Mouse (Mus musculus): ENCODE measurements around the gene Ddt.
A peak's percentile ranks its signal among the peaks of the same experiment; 100 is the strongest.

The Ddt gene

DNA sequence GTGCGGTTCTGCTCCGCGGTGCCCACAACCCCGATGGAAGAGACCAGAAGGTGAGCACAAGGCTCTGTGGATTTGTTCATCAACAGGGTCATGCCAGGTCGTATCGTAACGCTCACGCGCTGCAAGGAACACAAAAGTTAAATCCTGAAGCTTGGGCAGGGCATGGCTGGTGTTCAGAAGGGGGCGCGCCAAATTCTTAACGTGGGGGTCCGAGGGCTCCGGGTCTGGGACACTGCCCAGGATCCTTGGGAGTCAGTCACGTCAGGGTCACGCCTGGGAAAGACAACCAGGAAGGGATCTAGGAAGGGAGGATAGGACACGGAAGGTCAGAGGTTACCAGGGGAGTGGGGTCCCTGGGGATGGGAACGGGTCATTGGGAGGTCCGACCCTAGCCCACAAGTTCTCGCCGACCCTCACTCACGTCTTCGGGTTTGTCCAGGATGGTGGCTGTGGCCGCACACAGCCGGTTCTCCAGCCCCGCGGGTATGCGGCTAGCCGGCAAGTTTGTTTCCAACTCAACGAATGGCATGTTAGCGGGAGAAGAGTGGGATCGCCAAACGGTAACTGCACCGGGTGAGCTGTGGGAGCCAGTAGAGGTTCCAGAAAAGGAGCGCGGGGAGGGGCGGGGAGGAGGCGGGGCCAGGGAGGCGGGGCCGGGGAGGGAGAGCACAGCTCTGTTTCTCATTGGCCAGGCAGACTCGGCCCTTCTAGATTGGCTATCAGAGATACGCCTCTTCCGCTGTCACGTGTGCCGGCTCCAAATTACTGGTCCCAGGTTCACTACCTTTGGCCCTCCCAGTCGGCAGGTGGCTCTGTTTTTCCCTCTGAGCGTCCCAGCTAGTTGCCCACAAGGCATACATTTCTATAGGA is at the start of gene Ddt:
Gene Ddt (minus strand): TSS at position 620 of the 870 bp plus-strand sequence.
- DNase-seq (ENCODE audit: low read depth, low spot score) = peak; percentile 79

GRCm38 (mm10) chr10:75822443-75822842 is 49.2 kb upstream of the Ddt start, which contains the start of gene Gstt4:
Gene Gstt4, minus strand, starts transcription at chr10:75822543.
- no peak for DNase-seq (ENCODE audit: low read depth, low spot score)

DNA sequence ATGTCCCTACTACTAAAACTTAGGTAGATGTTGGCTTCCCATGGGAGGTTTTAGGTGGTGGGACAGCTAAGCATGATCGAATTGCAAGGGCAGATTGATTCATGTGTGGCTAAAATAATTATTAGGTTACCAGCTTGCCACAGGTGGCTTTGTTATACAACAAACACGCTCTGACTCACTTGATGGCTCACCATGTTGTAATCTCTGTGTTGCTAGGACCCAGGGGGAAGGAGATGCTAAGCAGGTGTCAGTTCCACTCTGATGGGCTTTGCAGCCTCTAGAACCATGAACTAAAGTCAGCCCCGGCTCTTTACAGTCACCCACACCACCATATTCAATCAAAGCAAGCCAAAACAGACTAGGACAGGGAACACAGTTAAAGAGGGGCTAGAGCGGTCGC is 46.7 kb upstream of the Ddt start:
- DNase-seq (ENCODE audit: low read depth, low spot score) = no peak

DNA sequence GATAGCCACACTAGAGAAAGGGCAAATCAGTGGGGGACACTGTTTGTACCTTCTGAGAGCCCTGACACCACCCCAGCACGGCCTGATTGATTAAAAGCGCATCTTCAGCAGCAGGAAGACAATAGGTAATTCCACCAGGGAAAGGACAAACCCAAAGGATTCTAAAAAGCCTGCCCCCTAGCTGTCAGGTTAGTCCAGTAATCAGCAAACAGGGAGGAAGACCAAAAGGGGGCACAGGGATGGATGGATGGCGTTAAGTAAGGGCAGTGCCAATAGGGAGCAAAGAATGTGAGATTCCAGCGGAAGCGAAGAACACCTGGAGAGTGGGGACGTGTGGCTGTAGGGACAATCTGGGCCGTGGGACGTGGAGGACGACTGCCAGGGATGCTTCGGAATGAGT is 45.4 kb upstream of the Ddt start:
- no peak for DNase-seq (ENCODE audit: low read depth, low spot score)

DNA sequence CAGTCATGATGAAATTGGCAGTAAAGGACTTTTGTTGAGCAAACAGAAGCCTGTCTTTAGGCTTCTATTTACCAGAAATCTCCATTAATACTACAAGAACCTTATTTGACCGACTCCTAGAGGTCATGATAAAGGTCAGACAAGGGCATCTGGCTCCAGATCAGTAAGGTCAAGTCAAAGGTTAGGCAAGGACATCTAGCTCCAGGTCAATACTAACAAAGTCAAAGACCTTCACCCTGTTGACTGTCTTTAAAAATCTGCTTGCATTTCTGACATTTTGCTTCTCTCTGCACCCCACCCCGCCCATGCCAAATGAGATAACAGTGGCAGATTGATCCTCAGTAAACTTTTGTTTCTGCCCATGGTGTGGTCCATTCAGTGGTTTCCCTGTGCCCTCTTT is 31.0 kb upstream of the Ddt start:
- DNase-seq (ENCODE audit: low read depth, low spot score) = no peak

DNA sequence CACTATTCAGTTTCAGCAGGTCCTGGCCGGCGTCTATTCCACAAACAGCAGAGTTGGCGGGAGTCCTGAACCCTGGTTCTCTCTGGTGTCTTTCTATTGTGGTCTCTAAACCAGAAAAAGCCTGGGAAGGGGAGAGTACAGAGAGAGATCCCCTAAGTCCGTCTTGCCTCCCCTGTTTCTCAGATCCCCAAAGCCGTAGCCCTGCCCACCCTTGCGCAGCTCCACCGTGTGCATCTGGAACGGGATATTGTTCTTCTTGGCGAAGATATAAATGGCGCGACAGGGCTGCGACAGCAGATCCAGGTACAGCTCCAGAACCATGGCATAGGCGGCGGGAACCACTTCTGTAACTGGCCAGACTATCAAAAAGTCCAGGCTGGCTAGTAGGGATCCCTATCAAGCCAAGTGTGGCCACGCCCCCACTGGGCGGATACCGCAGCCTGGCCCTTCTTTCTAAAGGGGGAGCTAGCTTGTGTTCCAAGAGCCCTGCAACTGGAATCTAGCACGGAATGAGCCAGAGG is 25.0 kb upstream of the Ddt start, which contains the start of gene Gstt1:
Gene Gstt1 (minus strand): TSS at position 409 of the 521 bp plus-strand sequence.
- DNase-seq (ENCODE audit: low read depth, low spot score) = peak; percentile 31

- no peak for DNase-seq (ENCODE audit: low read depth, low spot score)
Observed at GRCm38 (mm10) chr10:75797619-75798175, 24.5 kb upstream of the Ddt start.

- no peak for DNase-seq (ENCODE audit: low read depth, low spot score)
Observed at GRCm38 (mm10) chr10:75796731-75797516, 23.7 kb upstream of the Ddt start.

DNA sequence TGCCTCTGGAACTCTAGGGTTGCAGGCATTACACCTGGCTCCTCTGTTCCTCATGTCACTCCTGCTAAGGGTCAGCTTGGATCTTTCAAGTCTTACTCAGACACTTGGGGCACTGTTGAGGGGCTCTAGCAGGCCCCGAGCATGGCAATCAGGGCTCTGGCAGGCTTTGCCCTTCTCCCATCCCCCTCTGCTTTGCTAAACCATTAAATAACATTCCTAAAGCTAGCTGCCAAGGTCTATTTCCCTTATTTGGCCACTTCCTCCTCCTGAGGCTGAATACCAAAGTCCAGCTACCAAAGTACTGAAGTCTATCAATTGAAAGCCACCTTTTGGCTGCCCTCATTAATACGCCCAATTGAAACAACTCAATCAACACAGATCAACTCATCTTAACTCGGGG is 21.7 kb upstream of the Ddt start:
- no peak for DNase-seq (ENCODE audit: low read depth, low spot score)

DNA sequence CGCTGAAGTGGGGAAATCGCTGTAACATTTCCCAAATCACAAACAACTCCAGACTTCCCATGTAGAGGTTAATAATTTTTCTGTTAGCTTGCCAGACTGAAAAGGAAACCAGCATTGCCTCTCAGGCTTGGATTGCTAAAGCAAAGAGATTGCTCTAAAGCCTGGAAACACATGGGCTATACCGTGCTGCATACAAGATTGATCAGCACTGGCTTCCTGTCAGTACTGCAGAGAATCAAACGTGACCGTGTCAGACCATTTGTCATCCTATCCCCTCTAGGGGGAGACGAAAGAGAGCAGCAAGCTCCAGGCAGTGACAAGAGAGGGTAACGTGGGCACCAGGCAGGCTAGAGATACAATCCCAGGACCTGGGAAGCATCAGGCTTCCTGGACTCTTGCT is 17.6 kb upstream of the Ddt start:
- no peak for DNase-seq (ENCODE audit: low read depth, low spot score)

DNA sequence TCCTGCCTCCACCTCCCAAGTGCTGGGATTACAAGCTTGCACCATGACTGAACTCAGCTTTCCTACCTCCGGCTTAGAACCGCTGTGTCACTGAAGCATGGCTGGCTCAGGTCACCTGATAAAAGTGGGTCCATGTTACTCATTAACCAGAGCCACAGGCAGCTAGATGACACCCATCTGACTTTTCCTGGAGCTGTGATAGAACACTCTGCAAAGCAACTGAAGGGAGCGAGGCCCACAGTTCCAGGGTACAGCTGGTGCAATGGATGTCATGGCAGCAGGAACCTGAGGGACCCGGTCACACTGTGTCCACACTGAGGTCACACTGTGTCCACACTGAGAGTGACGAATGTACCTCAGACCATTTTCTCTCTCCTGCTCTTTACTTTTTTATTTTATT is 16.6 kb upstream of the Ddt start:
- no peak for DNase-seq (ENCODE audit: low read depth, low spot score)

GRCm38 (mm10) chr10:75789081-75789735 is 16.0 kb upstream of the Ddt start:
- no peak for DNase-seq (ENCODE audit: low read depth, low spot score)

DNA sequence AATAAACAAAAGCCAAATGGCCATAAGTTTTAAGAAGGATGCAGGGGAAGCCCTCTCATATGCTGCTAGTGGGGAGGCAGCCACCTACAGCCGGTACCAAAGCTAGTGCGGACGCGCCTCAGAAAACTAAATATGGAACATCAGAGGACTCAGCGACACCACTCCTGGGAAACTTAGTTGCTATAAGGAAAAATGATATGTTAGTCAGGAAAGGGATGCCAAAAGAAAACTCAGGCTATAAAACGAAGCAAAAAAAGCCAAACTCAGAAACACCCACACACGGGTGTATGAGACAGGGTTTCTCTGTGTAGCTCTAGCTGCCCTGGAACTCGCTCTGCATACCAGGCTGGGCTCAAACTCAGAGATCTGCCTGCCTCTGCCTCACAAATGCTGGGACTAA is 15.1 kb upstream of the Ddt start:
- DNase-seq (ENCODE audit: low read depth, low spot score) = no peak

GRCm38 (mm10) chr10:75785442-75785841 is 12.2 kb upstream of the Ddt start:
- DNase-seq (ENCODE audit: low read depth, low spot score) = no peak

DNA sequence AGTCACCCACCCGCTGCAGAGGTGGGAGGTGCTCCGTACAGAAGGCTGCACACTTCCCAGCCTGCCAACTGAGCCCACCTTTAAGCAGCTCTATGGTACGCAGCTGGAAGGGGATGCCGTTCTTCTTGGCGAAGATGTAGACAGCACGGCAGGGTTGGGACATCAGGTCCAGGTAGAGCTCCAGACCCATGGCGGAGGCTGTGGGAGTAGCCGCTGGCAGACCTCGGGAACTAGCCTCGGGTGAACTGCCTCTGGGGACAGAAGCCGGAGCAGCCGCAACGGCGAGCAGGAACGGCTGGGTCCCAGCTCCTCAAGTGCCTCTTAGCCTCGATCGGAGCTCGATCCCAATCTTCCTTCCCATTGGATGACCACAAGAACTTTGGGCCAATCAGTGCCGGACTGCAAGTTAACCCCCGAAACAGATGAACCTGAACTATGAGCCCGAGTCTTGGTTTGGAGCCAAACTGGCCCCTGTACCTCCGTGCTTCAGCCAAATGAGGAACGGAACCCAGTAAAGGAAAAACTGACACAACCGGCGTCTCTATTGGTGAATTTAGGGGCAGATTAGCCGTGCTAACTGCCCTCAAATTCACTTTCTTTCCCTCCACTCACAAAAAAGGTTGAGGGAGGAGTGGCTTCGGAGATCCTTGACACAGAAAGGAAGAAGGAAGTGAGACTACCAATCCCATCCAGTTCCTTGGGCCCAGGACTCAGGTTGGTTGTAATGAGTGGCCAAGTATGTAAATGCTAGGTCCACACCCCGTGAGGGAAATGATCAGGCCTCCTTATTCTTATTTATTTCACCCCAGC is 7.8 kb upstream of the Ddt start, which contains the start of the genes Gm20441 and Gstt3:
Gene Gm20441 (minus strand): TSS at position 186 of the 810 bp plus-strand sequence.
Gene Gstt3 (minus strand): TSS at position 646 of the 810 bp plus-strand sequence.
- DNase-seq (ENCODE audit: low read depth, low spot score) = no peak

DNA sequence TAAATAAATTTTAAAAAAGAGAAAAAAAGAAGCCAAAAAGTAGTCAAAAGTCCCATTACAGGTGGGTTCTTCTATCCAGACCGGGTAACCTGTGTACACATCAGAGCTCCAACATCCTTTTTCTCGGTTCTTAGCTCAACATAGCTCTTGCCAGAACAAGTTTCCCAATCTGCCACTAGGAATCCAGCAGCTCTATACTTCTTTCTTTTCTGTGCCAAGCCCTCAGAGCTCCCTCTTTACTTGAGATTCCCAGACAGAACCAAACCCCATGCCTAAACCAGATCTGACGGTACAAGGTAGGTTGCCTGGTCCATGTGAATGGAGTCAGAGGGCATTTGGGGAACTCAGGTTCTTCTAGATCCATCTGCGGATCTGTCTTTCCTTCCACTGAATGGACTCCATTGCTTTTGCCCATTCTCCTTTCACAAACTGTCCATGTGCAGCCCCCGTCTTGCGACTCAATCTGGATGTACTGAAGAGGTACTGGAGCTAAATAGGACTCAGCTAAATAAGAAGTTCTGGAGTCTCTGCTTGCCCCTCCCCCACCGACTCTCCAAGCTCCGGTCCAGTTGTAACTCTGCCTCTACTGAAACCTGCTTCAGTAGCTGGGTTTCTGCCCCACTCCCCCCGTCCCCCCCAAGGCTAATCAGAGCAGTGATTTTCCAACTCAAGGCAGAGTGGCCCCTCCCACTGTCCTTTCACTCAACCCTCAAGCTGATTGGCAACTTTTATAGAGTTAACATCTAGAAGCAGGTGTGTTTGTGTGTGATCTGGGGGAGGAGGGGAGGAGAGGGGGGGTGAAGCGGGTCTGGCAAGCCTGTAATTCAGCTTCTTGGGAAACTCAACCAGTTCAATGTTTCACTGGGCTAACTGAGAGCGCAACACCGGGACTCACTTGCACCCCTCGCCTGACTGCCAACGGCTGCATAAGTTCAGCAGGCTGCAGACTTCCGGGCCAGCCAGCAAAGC is 6.3 kb upstream of the Ddt start:
- no peak for DNase-seq (ENCODE audit: low read depth, low spot score)

DNA sequence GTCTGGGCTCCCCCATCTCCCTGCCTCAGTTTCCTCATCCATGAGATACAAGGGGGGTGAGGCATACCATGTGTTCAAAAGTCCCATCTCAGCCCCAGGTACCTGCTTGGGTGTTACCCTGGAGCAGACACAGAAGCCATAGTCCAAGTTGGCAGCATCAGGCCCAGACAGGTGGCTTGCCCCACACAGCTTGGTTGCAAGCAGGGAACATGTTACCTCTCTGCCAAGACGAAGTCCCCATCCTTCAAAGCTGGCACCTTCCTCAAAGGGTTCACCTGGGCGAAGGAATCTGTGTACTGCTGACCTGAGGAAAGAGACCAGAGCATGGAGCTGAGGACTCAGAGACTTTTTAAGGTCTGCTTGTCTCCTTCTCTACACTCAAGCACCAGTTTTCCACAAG is 4.7 kb upstream of the Ddt start:
- no peak for DNase-seq (ENCODE audit: low read depth, low spot score)

- no peak for DNase-seq (ENCODE audit: low read depth, low spot score)
Observed at GRCm38 (mm10) chr10:75776562-75776961, 3.3 kb upstream of the Ddt start.

GRCm38 (mm10) chr10:75774587-75774986 is 1.4 kb upstream of the Ddt start:
- no peak for DNase-seq (ENCODE audit: low read depth, low spot score)

Data from c-Kit-negative CD71-positive TER-119-positive erythroid progenitor cells, embryonic 14.5 days (primary cell).